Mouse (Mus musculus): ENCODE results near the gene Ruvbl1.

The Ruvbl1 gene

DNA sequence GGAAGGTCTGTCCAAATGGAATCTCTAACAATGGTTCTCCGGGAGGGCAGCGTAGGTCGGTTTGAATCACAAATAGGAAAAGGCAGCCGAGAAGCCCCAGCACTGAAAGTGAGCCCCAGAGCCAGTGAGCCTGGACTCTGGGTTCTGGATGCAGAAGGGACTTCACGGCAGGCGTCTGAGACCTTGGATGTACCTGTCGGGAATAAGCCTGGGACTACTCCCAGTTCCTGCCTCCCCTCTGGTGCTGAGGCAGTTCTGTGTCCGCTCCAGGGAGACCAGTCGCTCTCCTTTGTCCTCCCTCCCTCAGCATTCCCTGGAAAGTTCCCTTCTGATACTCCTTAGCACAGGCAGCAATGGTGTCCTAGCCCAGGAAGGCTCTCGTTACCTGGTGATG lies 80.2 kb downstream of the Ruvbl1 start:
- no peak for DNase-seq (ENCODE audit: low read depth, low spot score)

All from ES-CJ7 (cell line).